Mouse (Mus musculus): ENCODE data around the gene Trpc4ap. TPM values are rescaled to one million over a fixed set of nuclear protein-coding genes. Genes with fewer than 3 reads are reported as not detected.
"Not testable (repeated sequence)": the region's sequence is repeated elsewhere in the genome, so short reads cannot be mapped to it uniquely, and the experiment has no call there.

The Trpc4ap gene
- 202 TPM in 2 replicates for polyA plus RNA-seq (2012; rRNA removed)

DNA sequence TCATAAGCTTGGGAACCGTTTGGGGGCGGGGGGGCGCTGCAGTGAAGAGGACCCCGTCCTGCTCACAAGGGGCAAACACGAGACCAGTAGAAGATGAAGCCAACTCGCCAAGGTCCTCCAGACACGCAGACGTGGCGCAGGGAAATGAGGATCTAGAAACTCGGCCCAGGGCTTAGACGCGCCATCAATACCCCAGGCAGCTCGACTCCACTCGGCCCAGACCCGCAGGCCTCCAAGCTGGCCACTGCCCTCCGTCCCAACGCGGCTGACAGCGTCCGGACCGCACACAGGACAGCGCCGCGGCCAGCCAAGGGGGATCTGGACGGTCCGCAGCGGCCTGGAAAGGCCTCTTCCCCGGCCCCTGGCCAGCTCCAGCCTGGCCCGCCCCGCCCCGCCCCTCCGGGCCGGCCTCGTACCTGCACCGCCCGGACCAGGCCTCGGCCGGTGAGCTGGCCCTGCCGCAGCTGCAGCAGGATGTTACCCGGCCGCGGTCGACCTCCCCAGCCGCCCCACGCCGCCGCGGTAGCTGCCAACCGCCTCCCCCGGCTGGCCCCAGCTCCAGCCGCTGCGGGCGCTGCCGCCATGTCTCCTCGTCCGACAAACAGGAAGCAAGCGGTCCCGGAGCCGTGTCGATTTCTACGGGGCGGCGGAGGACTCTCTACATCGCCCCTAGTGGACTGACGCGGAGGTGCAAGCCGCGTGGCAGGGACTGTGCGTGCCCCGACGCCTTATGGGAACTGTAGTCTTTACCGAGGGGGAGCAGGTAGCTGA is at the start of gene Trpc4ap:
Gene Trpc4ap (minus strand): TSS at position 662 of the 771 bp plus-strand sequence.
- peak; percentile 97 for DNase-seq (ENCODE audit: low read depth)
- TF ChIP-seq CTCF (IDR thresholded peaks at IDR 0.05; ENCODE audit: borderline replicate concordance, extremely low read depth, insufficient read depth, insufficient read length): peak; percentile 98
- peak; percentile 56 for TF ChIP-seq POLR2A (IDR thresholded peaks at IDR 0.05; ENCODE audit: borderline replicate concordance, extremely low read depth, insufficient read depth, insufficient read length, poor library complexity, severe bottlenecking)

- no peak for DNase-seq (ENCODE audit: low read depth)
- TF ChIP-seq POLR2A (IDR thresholded peaks at IDR 0.05; ENCODE audit: borderline replicate concordance, extremely low read depth, insufficient read depth, insufficient read length, poor library complexity, severe bottlenecking): no peak
- no peak for TF ChIP-seq CTCF (IDR thresholded peaks at IDR 0.05; ENCODE audit: borderline replicate concordance, extremely low read depth, insufficient read depth, insufficient read length)
Measured at GRCm38 (mm10) chr2:155737803-155738202, 45.6 kb upstream of the Trpc4ap start.

- TF ChIP-seq POLR2A (IDR thresholded peaks at IDR 0.05; ENCODE audit: borderline replicate concordance, extremely low read depth, insufficient read depth, insufficient read length, poor library complexity, severe bottlenecking): no peak
- no peak for TF ChIP-seq CTCF (IDR thresholded peaks at IDR 0.05; ENCODE audit: borderline replicate concordance, extremely low read depth, insufficient read depth, insufficient read length)
- no peak for DNase-seq (ENCODE audit: low read depth)
Measured at GRCm38 (mm10) chr2:155736936-155737335, 44.8 kb upstream of the Trpc4ap start.

- not testable (repeated sequence) for DNase-seq (ENCODE audit: low read depth)
Measured at GRCm38 (mm10) chr2:155735766-155736165, 43.6 kb upstream of the Trpc4ap start, which contains the start of gene Gm17581. Gene Gm17581, minus strand, starts transcription at chr2:155735866.

- no peak for DNase-seq (ENCODE audit: low read depth)
- TF ChIP-seq CTCF (IDR thresholded peaks at IDR 0.05; ENCODE audit: borderline replicate concordance, extremely low read depth, insufficient read depth, insufficient read length) (no peak), POLR2A (IDR thresholded peaks at IDR 0.05; ENCODE audit: borderline replicate concordance, extremely low read depth, insufficient read depth, insufficient read length, poor library complexity, severe bottlenecking) (no peak)
Measured at GRCm38 (mm10) chr2:155735080-155735479, 42.9 kb upstream of the Trpc4ap start.

- TF ChIP-seq POLR2A (IDR thresholded peaks at IDR 0.05; ENCODE audit: borderline replicate concordance, extremely low read depth, insufficient read depth, insufficient read length, poor library complexity, severe bottlenecking): peak; percentile 78; the same call in 1 of the 2 replicates
- no peak for TF ChIP-seq CTCF (IDR thresholded peaks at IDR 0.05; ENCODE audit: borderline replicate concordance, extremely low read depth, insufficient read depth, insufficient read length)
Measured at GRCm38 (mm10) chr2:155729158-155729645, 37.0 kb upstream of the Trpc4ap start, which contains the start of gene Edem2. Gene Edem2, minus strand, starts transcription at chr2:155729475.

DNA sequence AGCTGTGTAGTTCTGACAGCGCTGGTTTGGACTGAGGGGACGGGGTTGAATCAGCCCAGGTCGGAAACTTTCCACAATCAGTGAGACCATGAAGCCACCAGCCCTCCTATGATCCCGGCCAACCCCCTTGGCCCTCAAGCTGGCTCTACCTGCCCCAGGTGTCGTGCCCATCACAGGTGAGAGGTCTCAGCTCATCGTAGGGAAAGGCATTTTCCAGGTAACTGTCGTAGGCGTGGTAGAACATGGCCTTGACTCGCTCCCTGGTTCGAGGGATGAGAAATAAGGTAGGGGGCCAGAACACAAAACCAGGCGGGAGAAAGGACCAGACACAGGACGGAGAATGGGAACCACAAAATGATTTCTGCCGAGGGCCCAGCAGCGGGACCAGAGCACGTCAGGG is 36.6 kb upstream of the Trpc4ap start:
- TF ChIP-seq POLR2A (IDR thresholded peaks at IDR 0.05; ENCODE audit: borderline replicate concordance, extremely low read depth, insufficient read depth, insufficient read length, poor library complexity, severe bottlenecking) (no peak), CTCF (IDR thresholded peaks at IDR 0.05; ENCODE audit: borderline replicate concordance, extremely low read depth, insufficient read depth, insufficient read length) (no peak)
- DNase-seq (ENCODE audit: low read depth): no peak

More at GRCm38 (mm10) chr2:155729158-155729645, 37.0 kb upstream of the Trpc4ap start, which contains the start of gene Edem2:
- DNase-seq (ENCODE audit: low read depth): peak; percentile 98

- no peak for DNase-seq (ENCODE audit: low read depth)
- TF ChIP-seq POLR2A (IDR thresholded peaks at IDR 0.05; ENCODE audit: borderline replicate concordance, extremely low read depth, insufficient read depth, insufficient read length, poor library complexity, severe bottlenecking): no peak
- TF ChIP-seq CTCF (IDR thresholded peaks at IDR 0.05; ENCODE audit: borderline replicate concordance, extremely low read depth, insufficient read depth, insufficient read length): no peak
Measured at GRCm38 (mm10) chr2:155727764-155728395, 35.7 kb upstream of the Trpc4ap start.

DNA sequence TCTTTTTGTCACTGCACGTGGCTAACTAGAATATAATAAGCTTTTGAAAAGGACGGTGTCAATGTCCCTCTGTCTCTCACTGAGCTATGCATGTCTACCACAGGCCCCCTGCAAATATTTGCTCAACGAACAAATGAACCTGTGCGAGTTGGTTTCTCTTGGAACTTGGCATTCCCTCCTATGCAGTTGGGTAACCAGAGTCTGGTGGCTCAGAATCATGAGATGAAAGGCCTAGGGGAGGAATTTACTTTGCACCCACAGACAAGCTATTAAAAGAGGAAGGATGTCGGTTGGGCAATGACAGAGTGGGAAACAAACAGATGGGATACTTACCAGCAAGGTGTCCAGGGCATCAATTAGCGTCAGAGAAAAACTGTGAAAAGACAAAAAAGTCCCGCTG is 34.1 kb upstream of the Trpc4ap start:
- no peak for TF ChIP-seq CTCF (IDR thresholded peaks at IDR 0.05; ENCODE audit: borderline replicate concordance, extremely low read depth, insufficient read depth, insufficient read length)
- no peak for DNase-seq (ENCODE audit: low read depth)

DNA sequence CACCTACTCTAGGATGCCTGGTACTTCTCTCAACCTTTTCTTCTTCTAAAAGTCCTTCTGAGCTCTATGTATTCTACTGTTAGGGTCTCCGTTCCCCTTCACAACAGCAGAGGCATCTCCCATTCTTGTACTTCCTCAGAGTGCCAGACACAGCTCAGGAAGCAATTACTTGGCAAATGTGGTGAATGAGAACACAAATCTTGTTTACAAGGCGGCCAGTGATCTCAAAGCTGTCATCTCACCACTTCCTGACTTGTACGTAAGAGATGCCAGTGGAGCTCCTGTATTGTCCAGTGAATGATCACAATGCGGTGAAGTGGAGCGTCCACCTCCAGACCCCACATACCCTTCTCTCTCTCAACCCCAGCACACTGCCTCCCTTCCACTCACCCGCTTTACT is 32.3 kb upstream of the Trpc4ap start:
- TF ChIP-seq CTCF (IDR thresholded peaks at IDR 0.05; ENCODE audit: borderline replicate concordance, extremely low read depth, insufficient read depth, insufficient read length): no peak
- no peak for TF ChIP-seq POLR2A (IDR thresholded peaks at IDR 0.05; ENCODE audit: borderline replicate concordance, extremely low read depth, insufficient read depth, insufficient read length, poor library complexity, severe bottlenecking)
- no peak for DNase-seq (ENCODE audit: low read depth)

GRCm38 (mm10) chr2:155724036-155724435 is 31.9 kb upstream of the Trpc4ap start:
- no peak for DNase-seq (ENCODE audit: low read depth)
- TF ChIP-seq POLR2A (IDR thresholded peaks at IDR 0.05; ENCODE audit: borderline replicate concordance, extremely low read depth, insufficient read depth, insufficient read length, poor library complexity, severe bottlenecking): no peak
- TF ChIP-seq CTCF (IDR thresholded peaks at IDR 0.05; ENCODE audit: borderline replicate concordance, extremely low read depth, insufficient read depth, insufficient read length): no peak

DNA sequence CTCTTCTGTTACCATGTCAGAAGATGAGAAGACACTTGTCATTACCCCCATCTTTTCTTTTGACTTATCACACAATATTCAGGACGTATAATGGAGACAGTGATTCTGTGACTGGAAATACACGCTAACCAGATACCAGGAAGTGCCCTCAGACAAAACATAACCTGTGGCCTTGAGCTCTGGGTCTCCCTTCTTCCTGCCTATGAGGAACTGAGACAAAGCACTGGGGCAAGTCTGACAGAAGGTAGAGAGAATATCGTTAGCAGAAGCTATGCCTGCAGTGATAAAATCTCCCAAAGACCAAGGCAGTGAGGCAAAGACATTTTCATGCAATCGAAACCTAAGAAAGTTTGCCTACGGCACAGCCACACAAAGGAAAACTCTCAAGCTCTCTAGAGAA is 28.4 kb upstream of the Trpc4ap start:
- TF ChIP-seq CTCF (IDR thresholded peaks at IDR 0.05; ENCODE audit: borderline replicate concordance, extremely low read depth, insufficient read depth, insufficient read length) (no peak), POLR2A (IDR thresholded peaks at IDR 0.05; ENCODE audit: borderline replicate concordance, extremely low read depth, insufficient read depth, insufficient read length, poor library complexity, severe bottlenecking) (no peak)
- DNase-seq (ENCODE audit: low read depth): no peak

All from brain, embryonic 14.5 days (tissue).